Mouse (Mus musculus): Measurements from ENCODE around the gene Ndufa10.
"Not testable (repeated sequence)": the region's sequence is repeated elsewhere in the genome, so short reads cannot be mapped to it uniquely, and the experiment has no call there.

The Ndufa10 gene

GRCm38 (mm10) chr1:92473165-92474041, at the start of gene Ndufa10:
Ndufa10 (minus strand) TSS chr1:92473860.
- peak; percentile 96 for DNase-seq (ENCODE audit: low spot score)

- DNase-seq (ENCODE audit: low spot score), result peak; percentile 27
Measured at GRCm38 (mm10) chr1:92521376-92521775, 47.7 kb upstream of the Ndufa10 start.

- no peak for DNase-seq (ENCODE audit: low spot score)
Measured at GRCm38 (mm10) chr1:92519046-92519445, 45.4 kb upstream of the Ndufa10 start.

- no peak for DNase-seq (ENCODE audit: low spot score)
Measured at GRCm38 (mm10) chr1:92518561-92518960, 44.9 kb upstream of the Ndufa10 start, which contains the start of gene Olfr1414. Olfr1414 (minus strand) TSS chr1:92518661.

GRCm38 (mm10) chr1:92515390-92515789, 41.7 kb upstream of the Ndufa10 start:
- DNase-seq (ENCODE audit: low spot score), result no peak

- not testable (repeated sequence) for DNase-seq (ENCODE audit: low spot score)
Measured at GRCm38 (mm10) chr1:92511646-92512045, 38.0 kb upstream of the Ndufa10 start.

GRCm38 (mm10) chr1:92496001-92496400, 22.3 kb upstream of the Ndufa10 start, which contains the start of gene Olfr1415:
Olfr1415 (minus strand) TSS chr1:92496101.
- DNase-seq (ENCODE audit: low spot score), result no peak

- no peak for DNase-seq (ENCODE audit: low spot score)
Measured at GRCm38 (mm10) chr1:92485013-92485412, 11.4 kb upstream of the Ndufa10 start, which contains the start of gene Olfr1416. Olfr1416 (minus strand) TSS chr1:92485113.

- DNase-seq (ENCODE audit: low spot score), result no peak
Measured at GRCm38 (mm10) chr1:92474066-92474578, 462 bp upstream of the Ndufa10 start.

GRCm38 (mm10) chr1:92468891-92469290, 4.8 kb downstream of the Ndufa10 start:
- DNase-seq (ENCODE audit: low spot score), result no peak

- DNase-seq (ENCODE audit: low spot score), result no peak
Measured at GRCm38 (mm10) chr1:92458416-92458815, 15.2 kb downstream of the Ndufa10 start.

GRCm38 (mm10) chr1:92457758-92458157, 15.9 kb downstream of the Ndufa10 start:
- DNase-seq (ENCODE audit: low spot score), result no peak

GRCm38 (mm10) chr1:92453751-92454445, 19.8 kb downstream of the Ndufa10 start:
- no peak for DNase-seq (ENCODE audit: low spot score)

GRCm38 (mm10) chr1:92448293-92448692, 25.4 kb downstream of the Ndufa10 start:
- no peak for DNase-seq (ENCODE audit: low spot score)

- no peak for DNase-seq (ENCODE audit: low spot score)
Measured at GRCm38 (mm10) chr1:92441453-92442063, 32.1 kb downstream of the Ndufa10 start.

- no peak for DNase-seq (ENCODE audit: low spot score)
Measured at GRCm38 (mm10) chr1:92440066-92440750, 33.5 kb downstream of the Ndufa10 start.

GRCm38 (mm10) chr1:92437678-92438271, 35.9 kb downstream of the Ndufa10 start:
- DNase-seq (ENCODE audit: low spot score), result no peak

GRCm38 (mm10) chr1:92436831-92437321, 36.8 kb downstream of the Ndufa10 start:
- no peak for DNase-seq (ENCODE audit: low spot score)

GRCm38 (mm10) chr1:92434986-92435385, 38.7 kb downstream of the Ndufa10 start:
- no peak for DNase-seq (ENCODE audit: low spot score)

GRCm38 (mm10) chr1:92432791-92433190, 40.9 kb downstream of the Ndufa10 start:
- DNase-seq (ENCODE audit: low spot score), result no peak

GRCm38 (mm10) chr1:92432098-92432497, 41.6 kb downstream of the Ndufa10 start:
- no peak for DNase-seq (ENCODE audit: low spot score)

All from ovary, postnatal 14 days (tissue).